Comparison of ENCODE assay signal across 11 mouse cellular contexts in genomic region chr17:48582486-48582990, GRCm38 (mm10).
A peak's percentile ranks its signal among the peaks of the same experiment; 100 is the strongest.
DNase-seq lines count a peak whose midpoint lies in the region; ATAC-seq and TF ChIP-seq lines count a peak whose summit lies in the region.
"Had no signal": no experiment of that assay in that cellular context is flagged by ENCODE, and none has a peak within 500 bp of the region (broad histone marks: within the 10 kb centered on the region; RNA-seq: fewer than 3 reads in every experiment).

No protein-coding gene starts in this region.

- ATAC-seq in heart, embryonic 16.5 days (replicated peaks; ENCODE audit: extremely low read depth, insufficient read depth, low FRiP score) = no peak
- ATAC-seq in embryonic facial prominence, embryonic 11.5 days (replicated peaks; ENCODE audit: insufficient number of reproducible peaks, low FRiP score, low TSS enrichment, low read depth) = no peak
- ATAC-seq in hindbrain, embryonic 15.5 days (ENCODE audit: low FRiP score, low read depth) = 0 out of 2 replicates have a peak, but pooled peaks have one; percentile 23
- ATAC-seq in midbrain, postnatal 0 days (ENCODE audit: low FRiP score) = no peak
- ATAC-seq in megakaryocyte progenitor cell, adult 5-6 weeks (replicated peaks; ENCODE audit: poor library complexity) = no peak
- ATAC-seq: activated CD4-positive, CD25-positive, alpha-beta regulatory T cell, adult 4 months; inflammation-experienced regulatory T-cells, adult 6 months had no signal

- no peak overlapping the region for H3K9ac ChIP-seq in heart, embryonic 16.5 days (ENCODE audit: low read length)
- H3K9ac ChIP-seq in embryonic facial prominence, embryonic 11.5 days (replicated peaks; ENCODE audit: low read length) = no peak overlapping the region
- H3K9ac ChIP-seq in hindbrain, embryonic 15.5 days = no peak overlapping the region
- no peak overlapping the region for H3K9ac ChIP-seq in midbrain, postnatal 0 days (replicated peaks; ENCODE audit: low read length, poor library complexity, severe bottlenecking)

- H3K36me3 ChIP-seq in heart, embryonic 16.5 days (ENCODE audit: control insufficient read depth, insufficient read depth) = no peaks in the 10 kb centered on the region
- no peaks in the 10 kb centered on the region for H3K36me3 ChIP-seq in embryonic facial prominence, embryonic 11.5 days (replicated peaks; ENCODE audit: control insufficient read depth, insufficient read depth, low read depth, low read length)
- no peaks in the 10 kb centered on the region for H3K36me3 ChIP-seq in hindbrain, embryonic 15.5 days
- no peaks in the 10 kb centered on the region for H3K36me3 ChIP-seq in midbrain, postnatal 0 days (ENCODE audit: insufficient read depth, low read length)

- WGBS in heart, embryonic 16.5 days = 57% methylated on average over 14 of the region's 14 CpGs
- WGBS in embryonic facial prominence, embryonic 11.5 days = 47% methylated on average over 14 of the region's 14 CpGs
- 40% methylated on average over 14 of the region's 14 CpGs for WGBS in hindbrain, embryonic 15.5 days
- WGBS in midbrain, postnatal 0 days = 48% methylated on average over 14 of the region's 14 CpGs

- DNase-seq in heart, adult 18-20 months = no peak
- DNase-seq in embryonic facial prominence, embryonic 11.5 days (ENCODE audit: low spot score) = peak; percentile 10
- no peak for DNase-seq in midbrain, postnatal 0 days (ENCODE audit: low spot score)
- no peak for DNase-seq in layer of hippocampus, adult 11-12 months (ENCODE audit: low spot score)
- DNase-seq in gastrocnemius, postnatal 25 days = no peak
- DNase-seq: cerebellum, adult 8-10 months had no signal

- peak overlapping the region; percentile 16; the same call in 1 of the 2 replicates for H3K4me3 ChIP-seq in heart, embryonic 16.5 days (ENCODE audit: low read length)
- H3K4me3 ChIP-seq in embryonic facial prominence, embryonic 11.5 days (ENCODE audit: low read depth, low read length) = no peak overlapping the region
- H3K4me3 ChIP-seq in hindbrain, embryonic 15.5 days = peak overlapping the region; percentile 17
- H3K4me3 ChIP-seq in midbrain, postnatal 0 days (ENCODE audit: low read depth, low read length) = no peak overlapping the region

- H3K27ac ChIP-seq in heart, embryonic 16.5 days (ENCODE audit: low read length) = no peak overlapping the region
- no peak overlapping the region for H3K27ac ChIP-seq in embryonic facial prominence, embryonic 11.5 days (replicated peaks; ENCODE audit: low read depth, low read length)
- H3K27ac ChIP-seq in hindbrain, embryonic 15.5 days (replicated peaks) = no peak overlapping the region; the same call in 1 of the 2 replicates
- no peak overlapping the region for H3K27ac ChIP-seq in midbrain, postnatal 0 days (ENCODE audit: low read depth, low read length)

- TF ChIP-seq CTCF in midbrain, postnatal 0 days (IDR thresholded peaks at IDR 0.05) = no peak

- peaks cover 3% of the 10 kb centered on the region; the same call in 1 of the 2 replicates for H3K9me3 ChIP-seq in heart, embryonic 16.5 days (replicated peaks; ENCODE audit: control insufficient read depth, low read length)
- H3K9me3 ChIP-seq in embryonic facial prominence, embryonic 11.5 days (replicated peaks; ENCODE audit: control insufficient read depth, low read length) = no peaks in the 10 kb centered on the region
- no peaks in the 10 kb centered on the region for H3K9me3 ChIP-seq in hindbrain, embryonic 15.5 days
- H3K9me3 ChIP-seq in midbrain, postnatal 0 days (ENCODE audit: low read length) = no peaks in the 10 kb centered on the region

- no peaks in the 10 kb centered on the region for H3K27me3 ChIP-seq in heart, embryonic 16.5 days (ENCODE audit: control insufficient read depth, insufficient read depth, low read length)
- no peaks in the 10 kb centered on the region for H3K27me3 ChIP-seq in embryonic facial prominence, embryonic 11.5 days (ENCODE audit: control insufficient read depth, insufficient read depth, low read length)
- H3K27me3 ChIP-seq in hindbrain, embryonic 15.5 days = no peaks in the 10 kb centered on the region
- no peaks in the 10 kb centered on the region for H3K27me3 ChIP-seq in midbrain, postnatal 0 days (ENCODE audit: insufficient read depth, low read length)

- peak overlapping the region; percentile 39 for H3K4me2 ChIP-seq in heart, embryonic 16.5 days (ENCODE audit: low read depth, low read length)
- no peak overlapping the region; the same call in 1 of the 2 replicates for H3K4me2 ChIP-seq in embryonic facial prominence, embryonic 11.5 days (ENCODE audit: low read depth, low read length)
- peak overlapping the region; percentile 45 for H3K4me2 ChIP-seq in hindbrain, embryonic 15.5 days
- H3K4me2 ChIP-seq in midbrain, postnatal 0 days (ENCODE audit: low read depth, low read length, poor library complexity, severe bottlenecking) = peak overlapping the region; percentile 32

- H3K4me1 ChIP-seq in heart, embryonic 16.5 days (ENCODE audit: control insufficient read depth, insufficient read depth, low read length) = peaks cover 7% of the 10 kb centered on the region
- H3K4me1 ChIP-seq in embryonic facial prominence, embryonic 11.5 days (ENCODE audit: control insufficient read depth, insufficient read depth, low read length) = no peaks in the 10 kb centered on the region
- H3K4me1 ChIP-seq in hindbrain, embryonic 15.5 days (replicated peaks) = peaks cover 12% of the 10 kb centered on the region
- H3K4me1 ChIP-seq in midbrain, postnatal 0 days (ENCODE audit: insufficient read depth, low read length) = no peaks in the 10 kb centered on the region

Comparison
In these comparisons a context has a peak if more than half of its experiments do, and no peak if none do; other contexts are left out.
1. H3K4me3 ChIP-seq: peak in heart, embryonic 16.5 days (single experiment) and hindbrain, embryonic 15.5 days (single experiment); none in embryonic facial prominence, embryonic 11.5 days (single experiment) and midbrain, postnatal 0 days (single experiment).